Mouse (Mus musculus) embryo, embryonic 11 days (tissue): ENCODE results near the gene Vax1.

Experiments
- DNase-seq: peaks from one replicate; pipeline ENCODE4 v3.0.0-alpha.2; 2015

The Vax1 gene

GRCm38 (mm10) chr19:59168386-59168905 lies 1.4 kb downstream of the Vax1 start:
- DNase-seq, result peak; percentile 29

DNA sequence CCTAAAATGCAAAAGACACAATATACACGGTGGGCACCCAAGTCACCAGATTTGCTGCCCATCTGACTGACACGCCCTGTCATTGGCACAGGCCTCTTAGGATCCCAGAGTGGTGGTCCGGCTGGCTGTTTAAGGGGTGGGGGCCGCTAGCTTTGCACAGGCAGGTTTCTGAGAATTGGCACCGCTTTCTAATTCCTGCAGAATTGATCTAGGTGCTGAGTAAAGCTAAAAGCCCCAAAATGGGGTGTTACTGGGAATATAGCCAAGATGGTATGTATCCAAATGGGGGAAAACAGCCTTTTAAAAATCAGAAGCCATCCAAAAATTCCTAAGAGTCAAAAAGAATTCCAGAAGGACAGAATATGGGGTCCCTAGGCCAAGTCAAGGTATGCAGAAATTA lies 2.0 kb downstream of the Vax1 start:
- no peak for DNase-seq

DNA sequence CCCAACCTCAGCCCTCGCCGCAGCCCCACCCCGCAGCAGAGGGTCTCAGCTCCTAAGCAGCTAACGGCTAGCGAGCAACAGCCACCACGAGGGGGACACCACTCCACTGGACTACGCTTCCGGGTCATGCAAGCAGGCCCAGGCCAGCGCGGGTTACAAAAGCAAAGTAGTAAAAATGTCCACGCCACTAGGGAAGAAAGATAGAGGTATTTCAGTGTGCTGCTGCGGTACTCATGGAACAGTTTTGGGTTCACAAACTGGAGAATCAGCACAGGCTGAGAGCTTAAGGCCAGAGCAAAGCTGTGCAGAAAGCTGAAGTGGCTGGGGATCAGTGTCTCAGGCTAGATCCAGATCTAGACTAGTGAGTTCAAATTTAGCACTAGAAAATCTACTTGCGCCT lies 3.0 kb downstream of the Vax1 start:
- peak; percentile 80 for DNase-seq

- DNase-seq, result peak; percentile 70
These were observed 3.5 kb downstream of the Vax1 start for GRCm38 (mm10) chr19:59166311-59166761.

DNA sequence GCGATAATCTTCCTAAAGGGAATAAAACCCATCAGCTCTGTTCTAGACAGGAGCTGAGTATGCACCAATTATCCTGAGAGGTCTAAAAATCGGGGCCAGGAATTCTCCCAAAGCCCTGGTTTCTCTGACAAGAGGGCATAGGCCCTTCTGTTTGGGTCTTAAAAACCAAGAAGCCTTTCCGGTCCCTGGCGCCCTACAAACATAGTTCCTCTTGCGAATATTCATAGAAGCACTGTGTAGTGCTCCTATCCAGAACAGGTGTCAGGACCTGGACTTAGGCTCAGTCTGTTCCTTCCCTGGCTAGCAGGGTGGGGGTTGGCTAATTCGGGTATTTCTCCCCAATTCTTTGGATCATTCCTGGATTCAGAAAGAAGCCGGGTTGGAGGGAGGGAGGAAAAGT lies 4.3 kb downstream of the Vax1 start:
- DNase-seq, result peak; percentile 36

DNA sequence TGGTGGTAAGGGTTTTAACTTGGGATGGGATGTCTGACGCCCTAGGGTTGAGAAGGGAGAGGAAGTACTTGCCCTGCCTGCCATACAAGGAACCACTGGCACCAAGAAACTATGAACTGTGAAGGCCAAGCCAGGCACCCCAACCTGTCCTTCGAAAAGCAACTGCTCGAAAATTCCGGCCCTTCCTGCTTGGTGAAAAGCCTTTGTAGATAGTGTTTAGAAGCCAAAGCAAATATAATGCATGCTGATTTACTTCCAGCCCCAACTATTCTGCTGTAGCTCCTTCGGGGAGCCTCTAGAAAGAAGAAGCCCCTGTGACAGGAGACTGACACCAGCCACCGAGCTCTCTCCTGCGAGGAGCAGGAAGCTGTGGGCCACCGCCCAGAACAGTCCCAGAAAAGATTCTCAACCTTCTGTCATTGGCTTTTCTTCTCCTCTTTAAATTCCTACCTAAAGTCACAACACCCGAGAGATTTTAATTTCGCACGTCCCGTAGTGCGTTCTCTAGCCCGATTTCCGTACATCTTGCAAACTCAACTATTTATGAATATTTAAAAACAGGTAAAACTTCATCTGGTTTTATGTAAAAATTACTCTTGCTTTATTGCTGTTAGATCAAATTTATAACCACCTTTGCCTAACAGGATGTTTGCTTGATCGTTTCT lies 4.8 kb downstream of the Vax1 start:
- peak; percentile 33 for DNase-seq

GRCm38 (mm10) chr19:59164111-59164510 lies 5.7 kb downstream of the Vax1 start:
- no peak for DNase-seq

GRCm38 (mm10) chr19:59156702-59157101 lies 13.2 kb downstream of the Vax1 start:
- DNase-seq, result no peak

GRCm38 (mm10) chr19:59154171-59154570 lies 15.7 kb downstream of the Vax1 start:
- DNase-seq, result no peak

DNA sequence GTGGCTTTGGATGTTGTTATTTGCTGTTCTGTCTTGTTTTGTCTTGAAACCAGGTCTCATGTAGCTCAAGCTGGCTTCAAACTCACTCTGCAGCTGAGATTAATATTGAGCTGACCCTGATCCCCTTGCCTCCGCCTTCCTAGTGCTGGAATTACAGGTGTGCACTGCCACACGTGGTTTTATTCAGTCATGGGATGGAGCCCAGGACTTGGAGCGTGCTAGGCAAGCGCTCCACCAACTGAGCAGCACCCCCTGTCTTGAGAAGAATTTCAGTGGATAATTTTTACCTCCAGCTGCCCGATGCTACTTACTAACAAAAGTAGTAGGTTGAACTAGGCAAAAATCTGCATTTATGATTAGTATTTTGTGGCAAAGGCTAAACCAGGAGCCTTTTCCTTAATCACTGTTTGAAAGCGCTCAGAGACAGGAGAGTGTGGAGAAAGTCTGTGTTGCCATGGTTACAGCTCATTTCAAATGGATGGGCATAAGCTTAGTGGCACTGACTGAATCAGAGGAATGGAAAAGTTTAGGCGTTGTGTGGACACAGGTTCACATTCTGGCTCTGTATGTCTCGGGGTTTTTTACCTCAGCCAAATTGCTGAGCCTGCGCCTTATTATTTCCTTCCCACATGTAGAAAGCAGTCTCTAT lies 24.2 kb downstream of the Vax1 start:
- no peak for DNase-seq

GRCm38 (mm10) chr19:59145064-59145463 lies 24.8 kb downstream of the Vax1 start:
- DNase-seq, result no peak

DNA sequence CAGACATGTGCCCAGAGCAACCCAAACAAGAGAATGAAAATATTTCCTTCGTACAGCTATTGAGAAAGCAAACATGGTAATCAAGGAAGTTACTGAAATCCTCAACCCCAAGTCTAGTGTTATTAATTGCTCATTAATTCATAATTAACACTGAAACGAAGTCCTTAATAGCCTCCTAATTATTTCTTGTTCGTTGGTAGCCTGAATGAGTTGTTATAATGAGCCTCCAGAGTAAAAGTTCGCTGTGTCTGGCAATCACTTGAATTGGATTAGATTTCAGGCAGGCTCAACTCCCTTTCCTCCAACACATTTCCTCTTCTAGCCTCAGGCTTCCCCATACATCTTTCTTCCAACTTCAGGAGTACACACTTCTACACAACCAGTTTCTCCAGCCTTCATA lies 27.6 kb downstream of the Vax1 start:
- DNase-seq, result no peak

DNA sequence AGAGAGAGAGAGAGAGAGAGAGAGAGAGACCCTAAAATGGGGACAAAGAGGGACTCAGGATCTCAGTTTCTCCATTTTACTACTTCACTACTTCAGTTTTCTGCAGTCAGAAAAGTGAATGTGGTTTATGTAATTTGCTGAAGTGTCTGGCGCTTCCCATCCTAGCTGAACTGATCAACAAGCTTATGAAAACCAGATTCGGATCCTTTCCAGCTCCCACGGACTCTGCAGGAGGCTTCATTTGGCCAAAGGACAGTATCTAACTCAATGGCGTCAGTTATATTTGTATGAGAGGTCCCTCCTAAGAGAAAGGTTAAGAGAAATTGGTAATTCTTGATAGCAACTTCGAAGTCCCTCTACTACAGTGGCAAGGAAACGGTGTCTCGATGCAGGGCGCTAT lies 34.5 kb downstream of the Vax1 start:
- DNase-seq, result no peak

GRCm38 (mm10) chr19:59134916-59135315 lies 34.9 kb downstream of the Vax1 start:
- no peak for DNase-seq

DNA sequence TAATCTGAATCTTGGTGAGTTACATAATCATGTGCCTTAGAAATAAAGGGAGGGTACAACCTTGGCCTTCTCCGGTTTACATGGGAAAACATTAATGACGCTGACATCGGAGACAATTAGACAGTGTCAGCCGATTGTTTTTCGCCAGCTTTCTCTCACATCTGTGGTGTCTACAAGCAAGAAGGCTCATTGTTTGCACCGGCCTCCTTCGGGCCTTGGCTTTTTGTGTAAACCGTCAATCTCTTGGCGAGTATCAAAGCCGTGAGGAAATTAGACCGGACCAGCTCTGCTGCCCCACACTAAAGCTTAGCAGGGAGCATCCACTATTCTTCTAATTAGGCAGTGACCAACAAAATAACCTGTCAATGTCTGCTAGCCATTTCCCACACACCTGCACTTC lies 36.7 kb downstream of the Vax1 start:
- DNase-seq, result peak; percentile 58

GRCm38 (mm10) chr19:59129671-59130070 lies 40.2 kb downstream of the Vax1 start:
- DNase-seq, result no peak

DNA sequence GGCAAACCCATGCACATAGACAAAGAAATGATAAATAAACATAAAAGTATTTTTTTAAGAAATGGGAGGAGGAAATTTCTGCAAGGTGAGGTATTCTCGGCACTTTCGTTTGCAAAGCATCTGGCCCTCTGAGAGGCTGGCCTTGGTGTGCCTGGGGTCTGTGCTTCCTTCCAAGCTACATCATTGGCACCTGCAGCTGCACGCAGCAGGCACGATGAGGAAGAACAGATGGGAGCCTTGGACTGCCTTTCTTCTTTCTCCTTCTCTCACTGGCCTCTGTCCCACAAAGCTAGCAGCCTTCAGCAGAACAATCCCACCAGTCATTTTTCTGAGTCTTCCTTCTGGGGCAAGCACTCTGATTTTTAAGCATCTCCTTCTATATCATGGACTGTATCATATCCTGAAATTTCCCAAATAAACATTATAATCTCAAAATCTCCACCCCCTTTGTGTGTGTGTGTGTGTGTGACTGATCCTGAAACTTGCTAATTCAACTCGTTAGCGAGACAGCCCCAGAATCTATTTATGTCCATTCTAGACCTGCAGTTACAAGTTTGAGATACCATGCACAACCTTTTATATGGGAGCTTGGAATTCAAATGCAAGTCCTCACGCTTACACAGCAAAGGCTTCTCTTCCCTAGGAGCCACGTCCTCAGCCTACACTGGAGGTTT lies 41.2 kb downstream of the Vax1 start:
- DNase-seq, result no peak

- DNase-seq, result no peak
These were observed 42.4 kb downstream of the Vax1 start for GRCm38 (mm10) chr19:59127424-59127823.
